Mouse (Mus musculus) liver (tissue): ENCODE measurements around the gene Irx6.

ENCODE experiments used
- DNase-seq: peaks from one replicate; pipeline ENCODE4 v3.0.0-alpha.2; 2020; ENCODE audit warnings: mixed read lengths

Irx6 gene

GRCm38 (mm10) chr8:92674244-92675128 is at the start of gene Irx6:
Irx6 (plus strand) TSS chr8:92674288.
- no peak for DNase-seq

- DNase-seq, result no peak
These were observed 45.1 kb upstream of the Irx6 start for GRCm38 (mm10) chr8:92628711-92629650.

- DNase-seq, result no peak
These were observed 40.9 kb upstream of the Irx6 start for GRCm38 (mm10) chr8:92633199-92633598.

- no peak for DNase-seq
These were observed 33.3 kb upstream of the Irx6 start for GRCm38 (mm10) chr8:92640820-92641219.

- no peak for DNase-seq
These were observed 27.5 kb upstream of the Irx6 start for GRCm38 (mm10) chr8:92646637-92647036.

GRCm38 (mm10) chr8:92664207-92664606 is 9.9 kb upstream of the Irx6 start:
- no peak for DNase-seq

- DNase-seq, result no peak
These were observed 3.9 kb upstream of the Irx6 start for GRCm38 (mm10) chr8:92670236-92670635.

GRCm38 (mm10) chr8:92670656-92671195 is 3.4 kb upstream of the Irx6 start:
- no peak for DNase-seq

GRCm38 (mm10) chr8:92671892-92672291 is 2.2 kb upstream of the Irx6 start:
- DNase-seq, result no peak

- DNase-seq, result no peak
These were observed 987 bp upstream of the Irx6 start for GRCm38 (mm10) chr8:92673101-92673500.

GRCm38 (mm10) chr8:92673555-92674243 is 389 bp upstream of the Irx6 start:
- DNase-seq, result peak; percentile 25

- no peak for DNase-seq
These were observed 4.3 kb downstream of the Irx6 start for GRCm38 (mm10) chr8:92678407-92678806.

- no peak for DNase-seq
These were observed 23.3 kb downstream of the Irx6 start for GRCm38 (mm10) chr8:92697361-92697760.

- no peak for DNase-seq
These were observed 24.3 kb downstream of the Irx6 start for GRCm38 (mm10) chr8:92698411-92698810.

- DNase-seq, result no peak
These were observed 25.9 kb downstream of the Irx6 start for GRCm38 (mm10) chr8:92699922-92700540.

GRCm38 (mm10) chr8:92703375-92703774 is 29.3 kb downstream of the Irx6 start:
- DNase-seq, result no peak

- DNase-seq, result no peak
These were observed 32.2 kb downstream of the Irx6 start for GRCm38 (mm10) chr8:92706311-92706710.

GRCm38 (mm10) chr8:92713286-92713685 is 39.2 kb downstream of the Irx6 start:
- DNase-seq, result no peak

- no peak for DNase-seq
These were observed 43.3 kb downstream of the Irx6 start for GRCm38 (mm10) chr8:92717418-92717817.

GRCm38 (mm10) chr8:92718057-92718456 is 44.0 kb downstream of the Irx6 start:
- no peak for DNase-seq

- peak; percentile 23 for DNase-seq
These were observed 47.3 kb downstream of the Irx6 start for GRCm38 (mm10) chr8:92721266-92721935.

GRCm38 (mm10) chr8:92721936-92722321 is 47.8 kb downstream of the Irx6 start:
- no peak for DNase-seq
